Mouse (Mus musculus) liver, adult 10 weeks (tissue): Measurements from ENCODE around the gene Bfsp1. TPM values are rescaled to one million over a fixed set of nuclear protein-coding genes. Genes with fewer than 3 reads are reported as not detected.

Experiments used
- polyA plus RNA-seq: library from polyadenylated mRNA; stranded (reverse); fragments of 350-450 nt; fragmentation: Illumina TruSeq; extraction: RNeasy Lipid Tissue Mini Kit (QIAGEN cat#74804); gene quantifications from one replicate; pipeline ENCODE4 v1.2.3, GENCODE M21; 2014; ENCODE audit warnings: low read depth, low replicate concordance

Bfsp1 gene
- polyA plus RNA-seq = not detected

DNA sequence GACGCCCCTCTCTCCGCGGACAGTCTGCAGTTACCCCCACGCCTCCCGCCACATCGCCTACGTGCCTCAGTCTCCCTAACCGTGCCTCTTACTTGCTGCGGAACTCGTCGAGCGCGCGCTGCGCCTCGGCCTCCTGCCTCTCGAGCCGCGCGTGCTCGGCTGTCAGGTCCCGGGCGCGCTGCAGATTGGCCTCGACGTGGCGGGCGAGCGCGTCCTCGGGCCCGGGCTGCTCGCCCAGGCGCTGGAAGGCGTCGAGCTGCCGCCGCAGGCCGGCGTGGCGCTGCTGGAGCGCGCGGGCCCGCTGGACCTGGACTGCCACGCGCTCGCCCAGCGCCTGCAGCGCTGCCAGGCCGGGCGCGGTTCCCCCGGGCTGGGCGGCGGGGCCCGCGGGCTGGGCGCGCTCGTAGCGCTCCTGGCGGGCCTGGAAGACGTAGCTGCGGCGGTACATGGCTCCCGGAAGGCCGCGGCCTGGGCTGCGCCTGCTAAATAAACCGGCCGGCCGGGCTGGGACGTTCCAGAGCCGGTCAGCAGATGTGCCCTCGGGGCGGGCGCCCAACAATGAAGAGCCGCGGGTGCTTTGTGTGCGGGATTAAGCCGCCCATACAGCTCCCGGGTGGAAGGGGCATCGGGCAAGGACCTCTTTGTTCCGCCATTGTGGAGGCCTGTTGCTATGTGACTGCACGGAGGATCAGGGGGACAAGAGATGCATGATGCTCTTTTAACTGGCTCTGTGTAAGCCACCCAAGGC, at the start of gene Bfsp1:
Bfsp1 (minus strand) TSS at position 690 of the 748 bp plus-strand sequence.

Other genes starting within 250 kb of the Bfsp1 start
- 428 TPM for gene Dstn, start 52.1 kb upstream of the Bfsp1 start, polyA plus RNA-seq
- 132 TPM for gene Rrbp1, start 148.1 kb upstream of the Bfsp1 start, polyA plus RNA-seq
- not detected for gene Banf2, start 169.9 kb upstream of the Bfsp1 start, polyA plus RNA-seq